8 mouse cellular contexts compared by ENCODE assay signal in genomic region chr4:34701528-34701927, GRCm38 (mm10). TPM values are rescaled to one million over a fixed set of nuclear protein-coding genes. Genes with fewer than 3 reads are reported as not detected.
A peak's percentile ranks its signal among the peaks of the same experiment; 100 is the strongest.
DNase-seq lines count a peak whose midpoint lies in the region; ATAC-seq lines count a peak whose summit lies in the region.

No protein-coding gene starts in this region.

- 67% methylated on average over 5 of the region's 5 CpGs for WGBS in kidney, embryonic 15.5 days
- 50% methylated on average over 5 of the region's 5 CpGs for WGBS in liver, embryonic 16.5 days (ENCODE audit: insufficient replicate concordance)

- ATAC-seq in kidney, embryonic 15.5 days (replicated peaks; ENCODE audit: low FRiP score) = no peak
- peak; percentile 88 for ATAC-seq in granulocyte monocyte progenitor cell, adult 5-6 weeks (replicated peaks; ENCODE audit: poor library complexity, severe bottlenecking)
- ATAC-seq in liver, embryonic 16.5 days (ENCODE audit: low read depth) = 0 out of 2 replicates have a peak, but pooled peaks have one; percentile 21
- ATAC-seq in activated CD4-positive, CD25-positive, alpha-beta regulatory T cell, adult 4 months = no peak

- H3K27me3 ChIP-seq in kidney, embryonic 15.5 days = no peaks in the 10 kb centered on the region
- H3K27me3 ChIP-seq in liver, embryonic 16.5 days (ENCODE audit: control insufficient read depth, insufficient read depth, low read depth, low read length) = no peaks in the 10 kb centered on the region

- H3K4me2 ChIP-seq in kidney, embryonic 15.5 days = no peak overlapping the region
- no peak overlapping the region for H3K4me2 ChIP-seq in liver, embryonic 16.5 days (ENCODE audit: low read depth, low read length)

- H3K36me3 ChIP-seq in kidney, embryonic 15.5 days = no peaks in the 10 kb centered on the region
- no peaks in the 10 kb centered on the region for H3K36me3 ChIP-seq in liver, embryonic 16.5 days (ENCODE audit: control insufficient read depth, insufficient read depth)

- H3K9me3 ChIP-seq in kidney, embryonic 15.5 days (replicated peaks) = no peaks in the 10 kb centered on the region
- no peaks in the 10 kb centered on the region for H3K9me3 ChIP-seq in liver, embryonic 16.5 days (replicated peaks; ENCODE audit: control insufficient read depth, low read length)

- no peak overlapping the region for H3K9ac ChIP-seq in kidney, embryonic 15.5 days
- H3K9ac ChIP-seq in liver, embryonic 16.5 days (ENCODE audit: low read depth, low read length) = no peak overlapping the region

- peak; percentile 63 for DNase-seq in kidney, adult 18-20 months
- DNase-seq in ES-CJ7 (ENCODE audit: low read depth, low spot score) = peak; percentile 92
- DNase-seq in c-Kit-negative CD71-positive TER-119-positive erythroid progenitor cells, embryonic 14.5 days (ENCODE audit: low read depth, low spot score) = peak; percentile 8
- DNase-seq in retina, embryonic 14.5 days (ENCODE audit: low spot score) = peak; percentile 64

- H3K4me1 ChIP-seq in kidney, embryonic 15.5 days = no peaks in the 10 kb centered on the region
- no peaks in the 10 kb centered on the region for H3K4me1 ChIP-seq in liver, embryonic 16.5 days (ENCODE audit: control insufficient read depth, low read depth, low read length)

- no peak overlapping the region for H3K27ac ChIP-seq in kidney, embryonic 15.5 days
- no peak overlapping the region for H3K27ac ChIP-seq in liver, embryonic 16.5 days (ENCODE audit: low read length)

- H3K4me3 ChIP-seq in kidney, embryonic 15.5 days (replicated peaks) = no peak overlapping the region
- H3K4me3 ChIP-seq in liver, embryonic 16.5 days (ENCODE audit: low read depth, low read length) = no peak overlapping the region

RNA-seq across cellular contexts. Expression of gene Slc35a1, which starts 14.3 kb away (rescaled TPM):
- polyA plus RNA-seq in kidney, embryonic 15.5 days (2015; fragmentation: Nextera tagmentation; extraction: Ambion mirVana) = 68.9 and 70.2 TPM in 2 replicates
- total RNA-seq in granulocyte monocyte progenitor cell, adult 5-6 weeks (2014; fragmentation: Nextera tagmentation) = 18.5 and 30.9 TPM in 2 replicates
- 28.6 and 29.3 TPM in 2 replicates for total RNA-seq in granulocyte monocyte progenitor cell, adult 5-6 weeks (2017)
- 15.1 and 15.3 TPM in 2 replicates for polyA plus RNA-seq in liver, embryonic 16.5 days (2015; fragmentation: Nextera tagmentation; extraction: Ambion mirVana)
- polyA plus RNA-seq in activated CD4-positive, CD25-positive, alpha-beta regulatory T cell, adult 4 months (2017; shearing (Covaris generic)) = 10 to 100 TPM; 28.8 to 34.3 TPM

RNA-seq across cellular contexts. Expression of gene Cfap206, which starts 28.5 kb away (rescaled TPM):
- polyA plus RNA-seq in kidney, embryonic 15.5 days (2015; fragmentation: Nextera tagmentation; extraction: Ambion mirVana) = 0.91 and 1.3 TPM in 2 replicates
- not detected in 2 replicates for total RNA-seq in granulocyte monocyte progenitor cell, adult 5-6 weeks (2014; fragmentation: Nextera tagmentation)
- not detected in 2 replicates for total RNA-seq in granulocyte monocyte progenitor cell, adult 5-6 weeks (2017)
- polyA plus RNA-seq in liver, embryonic 16.5 days (2015; fragmentation: Nextera tagmentation; extraction: Ambion mirVana) = not detected in 2 replicates
- not detected for polyA plus RNA-seq in activated CD4-positive, CD25-positive, alpha-beta regulatory T cell, adult 4 months (2017; shearing (Covaris generic))

RNA-seq across cellular contexts. Expression of gene Gm136, which starts 54.5 kb away (rescaled TPM):
- polyA plus RNA-seq in kidney, embryonic 15.5 days (2015; fragmentation: Nextera tagmentation; extraction: Ambion mirVana) = not detected in 2 replicates
- not detected in 2 replicates for total RNA-seq in granulocyte monocyte progenitor cell, adult 5-6 weeks (2014; fragmentation: Nextera tagmentation)
- total RNA-seq in granulocyte monocyte progenitor cell, adult 5-6 weeks (2017) = not detected in 2 replicates
- polyA plus RNA-seq in liver, embryonic 16.5 days (2015; fragmentation: Nextera tagmentation; extraction: Ambion mirVana) = not detected in 2 replicates
- not detected for polyA plus RNA-seq in activated CD4-positive, CD25-positive, alpha-beta regulatory T cell, adult 4 months (2017; shearing (Covaris generic))

Comparison
In these comparisons a context has a peak if more than half of its experiments do, and no peak if none do; other contexts are left out.
1. DNase-seq: peak in every context shown above with its lines; median percentile 92 in ES-CJ7; 64 in retina, embryonic 14.5 days; 63 in kidney, adult 18-20 months; 8 in c-Kit-negative CD71-positive TER-119-positive erythroid progenitor cells, embryonic 14.5 days.
2. ATAC-seq: peak in granulocyte monocyte progenitor cell, adult 5-6 weeks (single experiment) and liver, embryonic 16.5 days (single experiment); none in kidney, embryonic 15.5 days (single experiment) and activated CD4-positive, CD25-positive, alpha-beta regulatory T cell, adult 4 months (single experiment).